Mouse (Mus musculus): Measurements from ENCODE around the gene Zc3h12d. TPM values are rescaled to one million over a fixed set of nuclear protein-coding genes. Genes with fewer than 3 reads are reported as not detected.

The Zc3h12d gene
- total RNA-seq (2023): 10 to 100 TPM; 33.3 to 37.6 TPM

GRCm38 (mm10) chr10:7832171-7832676, at the start of gene Zc3h12d:
Zc3h12d (plus strand) TSS chr10:7832470.

GRCm38 (mm10) chr10:7792751-7793385, 39.4 kb upstream of the Zc3h12d start, which contains the start of the genes Ginm1 and Ppil4:
Ginm1 (minus strand) TSS chr10:7792824.
Ppil4 (plus strand) TSS chr10:7792891.

Other genes with a start within 250 kb of the Zc3h12d start
- gene Lrp11, start 242.7 kb upstream of the Zc3h12d start, total RNA-seq (2023): 1 to 10 TPM; 1.1 to 1.5 TPM
- 10 to 100 TPM; 10.3 to 11.0 TPM for gene Nup43, start 165.0 kb upstream of the Zc3h12d start, total RNA-seq (2023)
- gene Pcmt1, start 151.3 kb upstream of the Zc3h12d start, total RNA-seq (2023): 10 to 100 TPM; 60.8 to 63.8 TPM
- gene Lats1, start 151.3 kb upstream of the Zc3h12d start, total RNA-seq (2023): 10 to 100 TPM; 42.4 to 42.9 TPM
- 10 to 100 TPM; 53.1 to 62.0 TPM for gene Katna1, start 106.5 kb upstream of the Zc3h12d start, total RNA-seq (2023)
- gene Ginm1, start 39.6 kb upstream of the Zc3h12d start, total RNA-seq (2023): 10 to 100 TPM; 40.3 to 60.7 TPM
- 10 to 100 TPM; 71.0 to 71.6 TPM for gene Ppil4, start 39.6 kb upstream of the Zc3h12d start, total RNA-seq (2023)
- 100 to 1,000 TPM; 116 to 121 TPM for gene Tab2, start 123.8 kb downstream of the Zc3h12d start, total RNA-seq (2023)

All from T-cell, adult 66 days (primary cell).